Mouse (Mus musculus) monocyte, adult 59 days (primary cell): Measurements from ENCODE around the gene Fkbp8. TPM values are rescaled to one million over a fixed set of nuclear protein-coding genes. Genes with fewer than 3 reads are reported as not detected.

Source experiments
- total RNA-seq, 2 experiments: library from RNA; stranded (reverse); gene quantifications; one replicate each; pipeline ENCODE4 v1.2.4; 2023

The Fkbp8 gene
- 100 to 1,000 TPM; 180 to 186 TPM for total RNA-seq

GRCm38 (mm10) chr8:70527512-70528181 is at the start of gene Fkbp8, which contains the start of gene Kxd1:
Gene Fkbp8 (plus strand): TSS chr8:70527724.
Gene Kxd1 (minus strand): TSS chr8:70527956.

GRCm38 (mm10) chr8:70486941-70487520 is 40.5 kb upstream of the Fkbp8 start, which contains the start of gene Tmem59l:
Gene Tmem59l (minus strand): TSS chr8:70487358.

GRCm38 (mm10) chr8:70492664-70493640 is 34.6 kb upstream of the Fkbp8 start, which contains the start of gene Crlf1:
Gene Crlf1 (plus strand): TSS chr8:70493158.

GRCm38 (mm10) chr8:70506328-70507026 is 21.0 kb upstream of the Fkbp8 start, which contains the start of gene Rex1bd:
Gene Rex1bd (minus strand): TSS chr8:70506752.

GRCm38 (mm10) chr8:70510228-70510915 is 17.2 kb upstream of the Fkbp8 start, which contains the start of gene Uba52:
Gene Uba52 (minus strand): TSS chr8:70510801.

GRCm38 (mm10) chr8:70539077-70539813 is 11.7 kb downstream of the Fkbp8 start, which contains the start of gene Ell:
Gene Ell (plus strand): TSS chr8:70539457.

Other genes with a start within 250 kb of the Fkbp8 start
- 10 to 100 TPM; 11.2 to 12.6 TPM for gene Homer3, start 244.9 kb upstream of the Fkbp8 start, total RNA-seq
- 10 to 100 TPM; 45.8 to 47.9 TPM for gene Ddx49, start 225.2 kb upstream of the Fkbp8 start, total RNA-seq
- gene Cope, start 225.2 kb upstream of the Fkbp8 start, total RNA-seq, result 100 to 1,000 TPM; 162 TPM
- gene Cers1, start 211.9 kb upstream of the Fkbp8 start, total RNA-seq, result not detected
- not detected for gene Gdf1, start 197.9 kb upstream of the Fkbp8 start, total RNA-seq
- gene Upf1, start 174.4 kb upstream of the Fkbp8 start, total RNA-seq, result 10 to 100 TPM; 57.5 to 62.4 TPM
- gene Comp, start 154.2 kb upstream of the Fkbp8 start, total RNA-seq, result 1 to 10 TPM in 1 of 2 experiments, under 1 TPM in 1; 0.97 to 2.9 TPM
- gene Crtc1, start 88.1 kb upstream of the Fkbp8 start, total RNA-seq, result 10 to 100 TPM in 1 of 2 experiments, 1 to 10 TPM in 1; 9.7 to 10.2 TPM
- 1 to 10 TPM; 7.1 to 7.7 TPM for gene Klhl26, start 50.8 kb upstream of the Fkbp8 start, total RNA-seq
- not detected for gene Tmem59l, start 40.4 kb upstream of the Fkbp8 start, total RNA-seq
- not detected for gene Crlf1, start 34.6 kb upstream of the Fkbp8 start, total RNA-seq
- 10 to 100 TPM; 45.5 to 50.2 TPM for gene Rex1bd, start 21.0 kb upstream of the Fkbp8 start, total RNA-seq
- 1,000 to 10,000 TPM; 1,782 to 1,797 TPM for gene Uba52, start 16.9 kb upstream of the Fkbp8 start, total RNA-seq
- gene Kxd1, start 232 bp downstream of the Fkbp8 start, total RNA-seq, result 10 to 100 TPM; 72.6 to 79.4 TPM
- 10 to 100 TPM; 38.3 to 48.7 TPM for gene Ell, start 11.7 kb downstream of the Fkbp8 start, total RNA-seq
- 10 to 100 TPM; 53.8 to 56.4 TPM for gene Isyna1, start 66.6 kb downstream of the Fkbp8 start, total RNA-seq
- 100 to 1,000 TPM; 135 to 148 TPM for gene Ssbp4, start 81.1 kb downstream of the Fkbp8 start, total RNA-seq
- gene Lrrc25, start 88.4 kb downstream of the Fkbp8 start, total RNA-seq, result 100 to 1,000 TPM; 164 to 177 TPM
- gene Gdf15, start 104.7 kb downstream of the Fkbp8 start, total RNA-seq, result 10 to 100 TPM; 54.8 to 78.0 TPM
- 1 to 10 TPM; 7.2 to 9.8 TPM for gene Pgpep1, start 132.7 kb downstream of the Fkbp8 start, total RNA-seq
- 10 to 100 TPM; 46.0 to 54.9 TPM for gene Lsm4, start 145.5 kb downstream of the Fkbp8 start, total RNA-seq
- gene Jund, start 171.2 kb downstream of the Fkbp8 start, total RNA-seq, result 1,000 to 10,000 TPM; 1,065 to 1,168 TPM
- gene Iqcn, start 175.7 kb downstream of the Fkbp8 start, total RNA-seq, result 10 to 100 TPM; 15.5 to 15.9 TPM
- gene Gm3336, start 190.8 kb downstream of the Fkbp8 start, total RNA-seq, result under 1 TPM in 1 of 2 experiments, not detected in 1; 0.79 TPM
- gene Pde4c, start 196.0 kb downstream of the Fkbp8 start, total RNA-seq, result under 1 TPM in 1 of 2 experiments, not detected in 1; 0.24 TPM
- gene Rab3a, start 227.0 kb downstream of the Fkbp8 start, total RNA-seq, result 1 to 10 TPM; 5.7 to 6.9 TPM
- 10 to 100 TPM; 28.9 to 32.4 TPM for gene Mpv17l2, start 233.2 kb downstream of the Fkbp8 start, total RNA-seq
- 10 to 100 TPM; 23.1 to 26.5 TPM for gene Pik3r2, start 249.0 kb downstream of the Fkbp8 start, total RNA-seq